Mouse (Mus musculus): ENCODE results near the gene Tmem262. TPM values are rescaled to one million over a fixed set of nuclear protein-coding genes. Genes with fewer than 3 reads are reported as not detected.

Tmem262 gene
- polyA plus RNA-seq, 1 experiment from 2014 or later = not detected

GRCm38 (mm10) chr19:6047154-6047898, 32.5 kb upstream of the Tmem262 start:
- no peaks in the 10 kb centered on the region for H3K27me3 ChIP-seq
- peak; percentile 7 for ATAC-seq (ENCODE audit: insufficient read depth)
- 1% methylated on average over 44 of the region's 44 CpGs for WGBS (ENCODE audit: insufficient replicate concordance)
- peak overlapping the region; percentile 77 for H3K4me2 ChIP-seq
- H3K9me3 ChIP-seq (replicated peaks) = no peaks in the 10 kb centered on the region
- H3K36me3 ChIP-seq (replicated peaks) = peaks cover 45% of the 10 kb centered on the region
- H3K4me1 ChIP-seq (replicated peaks) = peaks cover 48% of the 10 kb centered on the region
- H3K4me3 ChIP-seq (replicated peaks) = peak overlapping the region; percentile 87
- H3K27ac ChIP-seq (replicated peaks) = peak overlapping the region; percentile 99
- H3K9ac ChIP-seq = peak overlapping the region; percentile 73

- Histone ChIP-seq H3K27ac (replicated peaks) (peak overlapping the region; percentile 99), H3K4me2 (peak overlapping the region; percentile 77), H3K4me1 (replicated peaks) (peaks cover 48% of the 10 kb centered on the region), H3K36me3 (replicated peaks) (peaks cover 50% of the 10 kb centered on the region), H3K4me3 (replicated peaks) (peak overlapping the region; percentile 87), H3K9me3 (replicated peaks) (no peaks in the 10 kb centered on the region), H3K9ac (peak overlapping the region; percentile 73), H3K27me3 (no peaks in the 10 kb centered on the region)
- no peak for ATAC-seq (ENCODE audit: insufficient read depth)
- WGBS (ENCODE audit: insufficient replicate concordance) = 73% methylated on average over 8 of the region's 8 CpGs
Observed at GRCm38 (mm10) chr19:6047899-6048166, 32.0 kb upstream of the Tmem262 start.

DNA sequence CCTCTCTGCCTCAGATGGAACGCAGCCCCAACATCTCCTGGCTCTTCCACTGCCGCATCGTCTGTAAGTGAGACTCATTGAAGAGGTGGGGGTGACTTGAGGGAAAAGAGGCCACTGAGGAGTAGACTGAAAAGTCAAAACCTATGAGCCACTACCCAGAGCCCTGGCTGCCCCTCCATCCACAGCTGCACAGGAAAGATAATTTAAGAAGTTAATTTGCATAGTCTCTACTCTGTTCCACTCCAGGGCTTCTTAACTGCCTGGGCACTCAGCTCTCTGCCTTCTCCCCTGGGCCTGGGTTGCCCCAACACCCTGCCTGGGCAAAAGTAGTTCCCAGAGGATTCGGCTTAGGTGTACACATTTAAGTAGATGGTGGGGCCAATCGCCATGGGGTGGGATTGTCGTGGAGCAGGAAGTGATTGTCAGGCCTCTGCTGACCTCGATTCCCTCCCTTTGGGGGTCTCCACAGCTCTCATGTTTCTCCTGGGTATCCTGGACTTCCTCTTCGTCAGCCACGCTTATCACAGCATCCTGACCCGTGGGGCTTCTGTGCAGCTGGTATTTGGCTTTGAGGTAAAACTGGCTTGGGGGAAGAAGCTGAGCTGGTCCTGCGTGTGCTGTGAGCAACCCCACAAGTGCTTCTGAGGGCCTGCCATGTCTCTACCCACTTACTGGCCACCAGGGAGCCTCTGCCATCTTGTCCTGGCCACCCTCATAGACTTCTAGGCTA, 31.0 kb upstream of the Tmem262 start:
- 48% methylated on average over 11 of the region's 11 CpGs for WGBS (ENCODE audit: insufficient replicate concordance)
- Histone ChIP-seq H3K27me3 (no peaks in the 10 kb centered on the region), H3K9me3 (replicated peaks) (no peaks in the 10 kb centered on the region), H3K4me1 (replicated peaks) (peaks cover 54% of the 10 kb centered on the region), H3K4me3 (replicated peaks) (peak overlapping the region; percentile 87), H3K27ac (replicated peaks) (peak overlapping the region; percentile 99), H3K4me2 (peak overlapping the region; percentile 77), H3K36me3 (replicated peaks) (peaks cover 60% of the 10 kb centered on the region), H3K9ac (peak overlapping the region; percentile 73)
- ATAC-seq (ENCODE audit: insufficient read depth) = no peak

DNA sequence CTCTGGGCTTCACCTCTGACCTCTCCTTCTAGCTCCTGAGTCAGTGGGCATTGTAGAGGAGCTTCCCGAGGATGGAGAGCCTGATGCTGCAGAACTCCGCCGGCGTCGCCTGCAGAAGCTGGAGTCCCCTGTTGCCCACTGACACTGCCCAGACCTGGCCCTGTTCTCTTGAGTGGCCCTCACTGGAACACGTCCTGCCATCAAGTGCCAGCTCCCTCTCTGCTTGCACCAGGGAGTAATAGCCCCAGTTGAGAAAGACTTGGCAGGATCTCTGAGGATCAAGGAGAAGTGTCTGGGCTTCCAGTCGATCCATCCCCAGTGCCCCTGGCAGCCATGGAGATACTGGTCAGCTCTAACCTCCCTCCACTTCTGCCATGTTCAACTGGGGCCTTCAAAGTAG, 27.3 kb upstream of the Tmem262 start:
- Histone ChIP-seq H3K27ac (replicated peaks) (no peak overlapping the region), H3K4me3 (replicated peaks) (no peak overlapping the region), H3K4me2 (no peak overlapping the region), H3K9me3 (replicated peaks) (no peaks in the 10 kb centered on the region), H3K4me1 (replicated peaks) (peaks cover 45% of the 10 kb centered on the region), H3K9ac (no peak overlapping the region), H3K36me3 (replicated peaks) (peaks cover 80% of the 10 kb centered on the region), H3K27me3 (no peaks in the 10 kb centered on the region)
- WGBS (ENCODE audit: insufficient replicate concordance) = 83% methylated on average over 7 of the region's 7 CpGs
- ATAC-seq (ENCODE audit: insufficient read depth) = no peak

DNA sequence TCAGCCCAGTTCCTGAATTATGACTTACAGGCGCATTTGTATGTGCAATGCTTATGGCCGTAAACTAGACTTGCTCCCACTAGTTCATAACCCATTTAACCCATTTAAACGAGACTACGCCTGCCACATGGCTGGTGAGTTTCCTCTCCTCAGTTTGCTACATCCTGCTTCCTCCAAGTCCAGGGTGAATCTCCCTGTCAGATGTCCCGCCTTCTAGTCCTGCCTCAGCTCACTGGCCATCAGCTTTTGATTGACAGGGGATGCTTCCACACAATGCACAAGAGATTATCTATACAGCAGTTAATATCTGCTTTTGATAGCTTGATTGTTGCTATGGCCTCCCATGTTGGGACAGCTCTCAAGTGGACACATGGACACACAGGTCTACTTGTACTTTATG, 25.5 kb upstream of the Tmem262 start:
- Histone ChIP-seq H3K4me1 (replicated peaks) (peaks cover 37% of the 10 kb centered on the region), H3K4me2 (no peak overlapping the region), H3K27me3 (no peaks in the 10 kb centered on the region), H3K9ac (no peak overlapping the region), H3K4me3 (replicated peaks) (no peak overlapping the region), H3K36me3 (replicated peaks) (peaks cover 75% of the 10 kb centered on the region), H3K9me3 (replicated peaks) (no peaks in the 10 kb centered on the region), H3K27ac (replicated peaks) (no peak overlapping the region)
- WGBS (ENCODE audit: insufficient replicate concordance) = 73% methylated on average over 5 of the region's 5 CpGs
- no peak for ATAC-seq (ENCODE audit: insufficient read depth)

- H3K9ac ChIP-seq = peak overlapping the region; percentile 88
- H3K27ac ChIP-seq (replicated peaks) = peak overlapping the region; percentile 70
- H3K27me3 ChIP-seq = no peaks in the 10 kb centered on the region
- 46% methylated on average over 4 of the region's 4 CpGs for WGBS (ENCODE audit: insufficient replicate concordance)
- H3K4me3 ChIP-seq (replicated peaks) = peak overlapping the region; percentile 81
- H3K36me3 ChIP-seq (replicated peaks) = peaks cover 62% of the 10 kb centered on the region
- peaks cover 47% of the 10 kb centered on the region for H3K4me1 ChIP-seq (replicated peaks)
- ATAC-seq (ENCODE audit: insufficient read depth) = no peak
- H3K4me2 ChIP-seq = peak overlapping the region; percentile 83
- no peaks in the 10 kb centered on the region for H3K9me3 ChIP-seq (replicated peaks)
Observed at GRCm38 (mm10) chr19:6056696-6057095, 23.1 kb upstream of the Tmem262 start.

- peak; percentile 77 for ATAC-seq (ENCODE audit: insufficient read depth)
- Histone ChIP-seq H3K9me3 (replicated peaks) (no peaks in the 10 kb centered on the region), H3K4me3 (replicated peaks) (peak within 1 kb of the TSS; percentile 81), H3K4me1 (replicated peaks) (peaks cover 55% of the 10 kb centered on the region), H3K36me3 (replicated peaks) (peaks cover 54% of the 10 kb centered on the region), H3K27ac (replicated peaks) (peak within 1 kb of the TSS; percentile 78), H3K9ac (peak within 1 kb of the TSS; percentile 88), H3K4me2 (peak within 1 kb of the TSS; percentile 83), H3K27me3 (no peaks in the 10 kb centered on the region)
- WGBS (ENCODE audit: insufficient replicate concordance) = under 1% methylated on average over 63 of the region's 63 CpGs
Observed at GRCm38 (mm10) chr19:6057313-6058096, 22.3 kb upstream of the Tmem262 start, which contains the start of the genes Mrpl49 and Fau. Mrpl49 (minus strand) TSS chr19:6057785. Fau (plus strand) TSS chr19:6057844.

DNA sequence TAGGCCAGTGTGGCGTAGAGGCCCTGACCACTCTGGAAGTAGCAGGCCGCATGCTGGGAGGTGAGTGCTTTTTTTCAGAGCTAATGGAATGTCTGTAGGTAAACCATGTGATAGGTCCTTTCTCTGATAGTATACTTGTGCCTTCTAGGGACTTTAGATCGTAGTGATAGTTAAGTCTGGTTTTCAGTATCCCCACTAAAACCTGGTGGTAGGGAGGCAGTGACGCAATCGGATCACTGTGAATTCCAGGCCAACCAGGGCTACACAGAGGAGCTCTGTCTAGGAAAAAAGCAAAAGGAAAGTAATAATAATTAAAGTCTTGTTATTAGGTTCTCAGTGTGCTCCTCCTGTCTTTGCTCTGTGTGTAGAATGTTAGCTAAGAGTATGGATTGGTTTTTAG, 21.3 kb upstream of the Tmem262 start:
- peaks cover 61% of the 10 kb centered on the region for H3K4me1 ChIP-seq (replicated peaks)
- no peaks in the 10 kb centered on the region for H3K9me3 ChIP-seq (replicated peaks)
- peak overlapping the region; percentile 76 for H3K4me2 ChIP-seq
- peaks cover 44% of the 10 kb centered on the region for H3K36me3 ChIP-seq (replicated peaks)
- H3K9ac ChIP-seq = peak overlapping the region; percentile 86
- WGBS (ENCODE audit: insufficient replicate concordance) = 20% methylated on average over 5 of the region's 5 CpGs
- H3K27me3 ChIP-seq = no peaks in the 10 kb centered on the region
- peak overlapping the region; percentile 81 for H3K4me3 ChIP-seq (replicated peaks)
- no peak for ATAC-seq (ENCODE audit: insufficient read depth)
- peak overlapping the region; percentile 78 for H3K27ac ChIP-seq (replicated peaks)

GRCm38 (mm10) chr19:6058966-6059365, 20.9 kb upstream of the Tmem262 start:
- H3K36me3 ChIP-seq (replicated peaks) = peaks cover 39% of the 10 kb centered on the region

DNA sequence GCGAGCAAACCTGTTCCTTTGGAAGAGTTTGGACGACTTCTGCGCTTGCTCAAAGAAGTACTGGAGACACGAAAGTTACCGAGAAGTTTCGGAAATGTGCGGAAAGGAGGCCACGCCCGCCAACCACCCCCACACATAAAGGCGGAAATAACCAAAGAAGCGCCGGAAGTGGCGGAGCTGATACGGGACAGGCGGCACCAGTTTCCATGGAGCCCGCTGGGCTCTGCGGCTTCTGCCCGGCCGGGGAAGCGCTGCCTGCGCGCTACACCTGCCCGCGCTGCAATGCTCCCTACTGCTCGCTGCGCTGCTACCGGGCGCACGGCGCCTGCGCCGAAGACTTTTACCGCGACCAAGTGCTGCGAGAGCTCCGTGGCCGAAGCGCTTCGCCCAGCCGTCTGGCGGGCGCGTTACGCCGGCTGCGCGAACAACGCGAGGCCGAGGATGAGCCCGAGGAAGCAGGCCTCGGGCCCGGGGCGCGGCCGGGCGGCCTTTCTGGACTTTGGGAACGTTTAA, 18.8 kb upstream of the Tmem262 start, which contains the start of gene Znhit2:
Gene Znhit2, plus strand, starts transcription at position 172 of the 513 bp plus-strand sequence.
- peak; percentile 66 for ATAC-seq (ENCODE audit: insufficient read depth)
- Histone ChIP-seq H3K27ac (replicated peaks) (peak within 1 kb of the TSS; percentile 98), H3K9ac (peak within 1 kb of the TSS; percentile 91), H3K27me3 (no peaks in the 10 kb centered on the region), H3K4me2 (peak within 1 kb of the TSS; percentile 100), H3K4me3 (replicated peaks) (peak within 1 kb of the TSS; percentile 89), H3K9me3 (replicated peaks) (no peaks in the 10 kb centered on the region), H3K36me3 (replicated peaks) (peaks cover 21% of the 10 kb centered on the region), H3K4me1 (replicated peaks) (peaks cover 68% of the 10 kb centered on the region)
- WGBS (ENCODE audit: insufficient replicate concordance) = under 1% methylated on average over 58 of the region's 58 CpGs

More at GRCm38 (mm10) chr19:6058966-6059365, 20.9 kb upstream of the Tmem262 start:
- H3K4me3 ChIP-seq (replicated peaks) = peak overlapping the region; percentile 81
- WGBS (ENCODE audit: insufficient replicate concordance) = 61% methylated on average over 5 of the region's 5 CpGs
- H3K27ac ChIP-seq (replicated peaks) = peak overlapping the region; percentile 78
- H3K27me3 ChIP-seq = no peaks in the 10 kb centered on the region
- peak overlapping the region; percentile 86 for H3K9ac ChIP-seq
- H3K9me3 ChIP-seq (replicated peaks) = no peaks in the 10 kb centered on the region
- peak overlapping the region; percentile 76 for H3K4me2 ChIP-seq
- no peak for ATAC-seq (ENCODE audit: insufficient read depth)
- H3K4me1 ChIP-seq (replicated peaks) = peaks cover 64% of the 10 kb centered on the region
